Mouse (Mus musculus) bone marrow macrophage, adult 2 months (primary cell): ENCODE measurements around the gene Phf10.
"Not testable (repeated sequence)": the region's sequence is repeated elsewhere in the genome, so short reads cannot be mapped to it uniquely, and the experiment has no call there.

Experiments
- CTCF ChIP-seq: IDR thresholded peaks from 2 replicates; pipeline ENCODE4 v1.5.1; 2012; ENCODE audit warnings: low read depth, mild to moderate bottlenecking, low read length, moderate library complexity
- POLR2A ChIP-seq: IDR thresholded peaks from 2 replicates; pipeline ENCODE4 v1.6.1; 2012; ENCODE audit warnings: mild to moderate bottlenecking, low read depth, low read length, borderline replicate concordance

GRCm38 (mm10) chr17:14961557-14962154 lies 583 bp upstream of the Phf10 start:
- TF ChIP-seq CTCF, POLR2A: not testable (repeated sequence)
